Mouse (Mus musculus) embryo, embryonic 11.5 days (tissue): ENCODE results near the gene Cbx1.

Experiments used
- DNase-seq: peaks from one replicate; pipeline ENCODE4 v3.0.0-alpha.2; 2012; ENCODE audit warnings: low read depth, low spot score

Gene Cbx1

GRCm38 (mm10) chr11:96788871-96789795 lies at the start of gene Cbx1:
Gene Cbx1, plus strand, starts transcription at chr11:96789127.
- peak; percentile 89 for DNase-seq

GRCm38 (mm10) chr11:96740796-96741195 lies 48.1 kb upstream of the Cbx1 start:
- DNase-seq, result no peak

- DNase-seq, result no peak
Observed at GRCm38 (mm10) chr11:96741995-96742394, 46.9 kb upstream of the Cbx1 start.

GRCm38 (mm10) chr11:96743000-96743399 lies 45.9 kb upstream of the Cbx1 start:
- no peak for DNase-seq

- no peak for DNase-seq
Observed at GRCm38 (mm10) chr11:96743891-96744290, 45.0 kb upstream of the Cbx1 start.

- DNase-seq, result no peak
Observed at GRCm38 (mm10) chr11:96746648-96747047, 42.3 kb upstream of the Cbx1 start.

GRCm38 (mm10) chr11:96747555-96747954 lies 41.4 kb upstream of the Cbx1 start:
- no peak for DNase-seq

- no peak for DNase-seq
Observed at GRCm38 (mm10) chr11:96755298-96755697, 33.6 kb upstream of the Cbx1 start.

GRCm38 (mm10) chr11:96757421-96757820 lies 31.5 kb upstream of the Cbx1 start:
- no peak for DNase-seq

- DNase-seq, result no peak
Observed at GRCm38 (mm10) chr11:96758402-96758801, 30.5 kb upstream of the Cbx1 start.

GRCm38 (mm10) chr11:96760042-96760441 lies 28.9 kb upstream of the Cbx1 start:
- no peak for DNase-seq

GRCm38 (mm10) chr11:96761984-96762383 lies 26.9 kb upstream of the Cbx1 start:
- no peak for DNase-seq

- DNase-seq, result no peak
Observed at GRCm38 (mm10) chr11:96762742-96763470, 26.0 kb upstream of the Cbx1 start.

- no peak for DNase-seq
Observed at GRCm38 (mm10) chr11:96764511-96765350, 24.2 kb upstream of the Cbx1 start.

GRCm38 (mm10) chr11:96765645-96766044 lies 23.3 kb upstream of the Cbx1 start:
- DNase-seq, result no peak

GRCm38 (mm10) chr11:96766555-96766954 lies 22.4 kb upstream of the Cbx1 start:
- no peak for DNase-seq

- no peak for DNase-seq
Observed at GRCm38 (mm10) chr11:96767096-96767495, 21.8 kb upstream of the Cbx1 start.

GRCm38 (mm10) chr11:96768240-96768639 lies 20.7 kb upstream of the Cbx1 start:
- DNase-seq, result no peak

- no peak for DNase-seq
Observed at GRCm38 (mm10) chr11:96771274-96771975, 17.5 kb upstream of the Cbx1 start.

- DNase-seq, result no peak
Observed at GRCm38 (mm10) chr11:96772413-96772812, 16.5 kb upstream of the Cbx1 start.

- DNase-seq, result no peak
Observed at GRCm38 (mm10) chr11:96774536-96774935, 14.4 kb upstream of the Cbx1 start.
